Mouse (Mus musculus) limb, embryonic 11.5 days (tissue): Measurements from ENCODE around the gene Prorsd1. TPM values are rescaled to one million over a fixed set of nuclear protein-coding genes. Genes with fewer than 3 reads are reported as not detected.
"Not testable (repeated sequence)": the region's sequence is repeated elsewhere in the genome, so short reads cannot be mapped to it uniquely, and the experiment has no call there.

Experiments
- ATAC-seq: fragments of 200-750 bp; cut with Nextera tagmentation; 2 replicates; pipeline ENCODE4 v1.8.0; 2017; ENCODE audit warnings: low read depth; ENCODE audit not compliant: insufficient number of reproducible peaks, low FRiP score, low TSS enrichment
- DNase-seq: peaks from one replicate; pipeline ENCODE4 v3.0.0-alpha.2; 2015; ENCODE audit warnings: low spot score
- H3K27ac ChIP-seq: fragments of 300-500 bp; sonication (generic); replicated peaks from 2 replicates; pipeline ENCODE4 v1.5.1; 2014; ENCODE audit warnings: low read depth, mild to moderate bottlenecking, low read length
- H3K27me3 ChIP-seq: fragments of 300-500 bp; sonication (generic); 2 replicates; pipeline ENCODE4 v1.6.1; 2014; ENCODE audit warnings: mild to moderate bottlenecking, low read length, mixed read lengths; ENCODE audit not compliant: control insufficient read depth, insufficient read depth
- H3K36me3 ChIP-seq: fragments of 300-500 bp; sonication (generic); 2 replicates; pipeline ENCODE4 v1.6.1; 2014; ENCODE audit warnings: mild to moderate bottlenecking, low read length, moderate library complexity, mixed read lengths; ENCODE audit not compliant: control insufficient read depth, insufficient read depth
- H3K4me1 ChIP-seq: fragments of 300-500 bp; sonication (generic); 2 replicates; pipeline ENCODE4 v1.6.1; 2014; ENCODE audit warnings: low read length, mixed read lengths; ENCODE audit not compliant: control insufficient read depth, insufficient read depth
- H3K4me2 ChIP-seq: fragments of 300-500 bp; sonication (generic); 2 replicates; pipeline ENCODE4 v1.6.1; 2014; ENCODE audit warnings: low read depth, mild to moderate bottlenecking, moderate library complexity; ENCODE audit not compliant: severe bottlenecking
- H3K4me3 ChIP-seq: fragments of 300-500 bp; sonication (generic); 2 replicates; pipeline ENCODE4 v1.5.1; 2014; ENCODE audit warnings: low read depth, low read length
- H3K9ac ChIP-seq: fragments of 300-500 bp; sonication (generic); 2 replicates; pipeline ENCODE4 v1.6.1; 2014; ENCODE audit warnings: mild to moderate bottlenecking, low read length
- H3K9me3 ChIP-seq: fragments of 300-500 bp; sonication (generic); 2 replicates; pipeline ENCODE4 v1.6.1; 2016; ENCODE audit warnings: low read length; ENCODE audit not compliant: control insufficient read depth
- WGBS: fragments of 180-500 bp; shearing (Covaris S2); extraction: QIAGEN DNeasy Blood & Tissue Kit; methylation state at CpG from one replicate; pipeline ENCODE4 v1.1.7; 2014; 5-methylcytosine and 5-hydroxymethylcytosine counted together
- polyA plus RNA-seq: library from polyadenylated mRNA; unstranded; fragments of >200 nt; fragmentation: Nextera tagmentation; extraction: Ambion mirVana; gene quantifications from 2 replicates; pipeline ENCODE4 v1.2.1, GENCODE M21; 2014

The Prorsd1 gene
- polyA plus RNA-seq, 1 experiment from 2014 or later, result 27.0 TPM

DNA sequence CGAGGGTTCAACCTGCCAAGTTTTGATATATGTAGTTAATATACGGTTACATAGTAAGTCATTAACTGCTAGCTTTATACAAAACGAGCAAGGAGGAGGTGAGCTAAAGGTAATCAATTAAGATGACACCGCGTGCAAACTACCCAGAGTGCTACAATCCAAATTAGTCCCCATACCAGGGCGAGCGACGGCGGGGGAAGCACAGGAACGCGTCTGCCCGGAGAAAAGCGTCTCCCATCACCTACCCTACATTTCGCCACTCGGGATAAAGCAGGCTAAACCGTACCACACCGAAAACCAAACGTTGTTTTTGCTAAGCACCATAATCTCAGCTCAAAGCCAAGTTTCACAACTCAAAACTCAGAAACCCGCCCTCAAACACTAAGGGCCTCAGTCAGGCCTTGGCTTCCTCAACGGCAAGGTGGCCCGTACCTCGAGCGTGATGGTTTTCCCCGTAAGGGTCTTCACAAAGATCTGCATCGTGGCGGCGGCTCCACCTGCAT, 32.5 kb upstream of the Prorsd1 start:
- no peak for DNase-seq
- Histone ChIP-seq H3K4me1 (no peaks in the 10 kb centered on the region), H3K36me3 (peaks cover 6% of the 10 kb centered on the region), H3K27me3 (no peaks in the 10 kb centered on the region), H3K9ac (peak overlapping the region; percentile 95), H3K4me3 (peak overlapping the region; percentile 70), H3K27ac (peak overlapping the region; percentile 68; the same call in 1 of the 2 replicates), H3K9me3 (no peaks in the 10 kb centered on the region), H3K4me2 (peak overlapping the region; percentile 65)
- WGBS, result under 1% methylated on average over 27 of the region's 27 CpGs
- ATAC-seq, result 0 out of 2 replicates have a peak, but pooled peaks have one; percentile 9

DNA sequence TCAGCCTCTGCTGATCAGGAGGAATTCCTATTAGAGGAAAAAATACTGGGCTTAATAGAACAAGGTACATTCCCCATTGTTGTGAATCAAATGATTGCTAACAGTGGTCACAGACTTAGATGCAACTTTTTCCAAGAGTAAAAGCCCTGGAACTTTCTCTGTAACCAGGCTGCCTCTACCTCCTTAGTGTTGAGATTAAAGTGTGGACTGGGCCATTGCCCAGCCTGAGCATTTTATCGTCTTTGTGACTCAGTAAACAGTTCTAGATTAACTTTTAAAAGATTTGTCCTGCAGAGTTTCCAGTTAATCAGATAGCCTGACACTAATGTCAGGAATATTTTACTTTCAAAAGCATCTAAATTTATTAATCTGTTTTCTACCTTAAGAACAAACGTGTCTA, 31.9 kb upstream of the Prorsd1 start:
- Histone ChIP-seq H3K27ac (no peak overlapping the region; the same call in 1 of the 2 replicates), H3K27me3 (no peaks in the 10 kb centered on the region), H3K4me2 (peak overlapping the region; percentile 61), H3K36me3 (peaks cover 8% of the 10 kb centered on the region), H3K4me1 (no peaks in the 10 kb centered on the region), H3K4me3 (peak overlapping the region; percentile 70), H3K9me3 (no peaks in the 10 kb centered on the region), H3K9ac (peak overlapping the region; percentile 95)
- WGBS, result 21% methylated on average over 2 of the region's 2 CpGs
- ATAC-seq (no peak), DNase-seq (no peak)

DNA sequence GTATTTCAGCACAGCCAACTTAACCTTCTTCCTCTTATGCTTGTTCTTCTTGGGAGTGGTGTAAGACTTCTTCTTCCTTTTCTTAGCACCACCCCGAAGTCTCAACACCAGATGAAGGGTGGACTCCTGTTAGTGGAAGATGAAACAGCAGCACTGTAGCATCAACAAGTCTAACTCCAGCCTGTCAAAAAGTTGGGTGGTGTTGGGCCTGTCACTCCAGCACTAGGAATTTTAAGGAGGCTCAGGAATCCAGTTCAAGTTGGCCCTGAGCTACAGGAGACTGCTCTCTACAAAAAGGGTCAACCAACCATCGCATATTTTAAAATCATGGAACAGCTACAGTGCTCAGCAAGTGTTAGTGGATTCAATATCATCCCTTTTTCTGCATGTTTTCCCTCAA, 31.5 kb upstream of the Prorsd1 start:
- not testable (repeated sequence) for H3K36me3 ChIP-seq, H3K27ac ChIP-seq, H3K9ac ChIP-seq, DNase-seq, H3K27me3 ChIP-seq, H3K9me3 ChIP-seq, H3K4me1 ChIP-seq, ATAC-seq
- H3K4me3 ChIP-seq, result peak overlapping the region; percentile 70; the same call in 1 of the 2 replicates
- peak overlapping the region; percentile 61; the same call in 1 of the 2 replicates for H3K4me2 ChIP-seq
- 94% methylated on average over 2 of the region's 2 CpGs for WGBS

DNA sequence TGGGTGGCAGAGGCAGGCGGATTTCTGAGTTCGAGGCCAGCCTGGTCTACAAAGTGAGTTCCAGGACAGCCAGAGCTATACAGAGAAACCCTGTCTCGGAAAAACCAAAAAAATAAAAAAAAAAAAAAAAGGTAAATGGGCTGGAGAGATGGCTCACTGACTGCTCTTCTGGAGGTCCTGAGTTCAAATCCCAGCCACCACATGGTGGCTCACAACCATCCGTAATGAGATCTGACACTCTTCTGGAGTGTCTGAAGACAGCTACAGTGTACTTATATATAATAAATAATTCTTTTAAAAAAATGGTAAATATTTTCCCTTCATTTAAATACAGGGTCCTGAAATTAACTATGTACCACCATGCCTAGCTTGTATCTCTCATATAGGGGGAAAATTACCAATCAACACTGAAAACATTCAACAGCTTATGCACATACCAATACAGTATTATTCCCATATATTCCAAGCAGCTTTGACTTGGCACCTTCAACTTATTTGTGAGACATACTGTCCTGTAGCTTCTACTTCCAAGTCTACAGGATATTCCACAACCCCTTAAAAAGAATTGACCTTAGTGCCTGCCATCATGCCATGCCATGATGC, 30.4 kb upstream of the Prorsd1 start:
- not testable (repeated sequence) for DNase-seq, H3K4me3 ChIP-seq, H3K4me1 ChIP-seq, ATAC-seq, H3K27me3 ChIP-seq, H3K4me2 ChIP-seq, H3K27ac ChIP-seq, H3K9me3 ChIP-seq, H3K9ac ChIP-seq, H3K36me3 ChIP-seq
- WGBS, result 92% methylated on average over 4 of the region's 4 CpGs

DNA sequence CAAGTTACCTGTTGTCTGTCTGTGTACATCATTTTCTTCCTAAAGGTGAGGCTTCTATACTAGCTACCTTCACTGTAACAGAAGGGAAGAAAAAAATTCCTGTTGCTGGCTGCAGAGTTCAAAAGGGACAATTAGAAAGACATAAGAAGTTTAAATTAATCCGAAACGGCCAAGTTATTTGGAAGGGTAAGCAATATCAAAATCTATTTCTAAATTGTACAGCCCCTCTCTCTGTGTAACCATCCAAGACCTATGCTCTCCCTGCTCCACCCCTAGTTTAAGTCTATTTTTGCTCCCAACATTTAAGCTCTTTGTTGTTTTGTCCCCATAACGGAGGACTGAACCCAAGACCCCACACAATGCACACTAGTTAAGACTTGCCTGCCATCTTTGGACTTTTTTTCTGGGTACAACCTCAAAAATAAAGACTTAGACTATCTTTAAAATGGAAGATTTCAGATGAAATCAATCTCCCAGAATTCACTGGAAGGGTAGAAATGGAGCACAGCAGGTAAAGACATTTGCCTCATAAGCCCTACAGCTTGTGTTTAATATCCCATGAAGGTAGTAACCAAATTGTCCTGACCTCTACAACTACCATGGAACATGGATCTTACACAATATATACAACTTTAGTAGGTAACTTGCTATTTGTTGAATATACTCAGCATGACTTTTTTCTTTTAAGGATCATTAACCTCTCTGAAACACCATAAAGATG, 29.6 kb upstream of the Prorsd1 start:
- no peak overlapping the region for H3K4me3 ChIP-seq
- H3K4me1 ChIP-seq, result no peaks in the 10 kb centered on the region
- H3K27ac ChIP-seq, result no peak overlapping the region
- 96% methylated on average over 3 of the region's 3 CpGs for WGBS
- H3K9me3 ChIP-seq, result no peaks in the 10 kb centered on the region
- H3K9ac ChIP-seq, result no peak overlapping the region
- H3K36me3 ChIP-seq, result peaks cover 8% of the 10 kb centered on the region
- ATAC-seq, result no peak
- no peak for DNase-seq
- H3K4me2 ChIP-seq, result no peak overlapping the region
- no peaks in the 10 kb centered on the region for H3K27me3 ChIP-seq

DNA sequence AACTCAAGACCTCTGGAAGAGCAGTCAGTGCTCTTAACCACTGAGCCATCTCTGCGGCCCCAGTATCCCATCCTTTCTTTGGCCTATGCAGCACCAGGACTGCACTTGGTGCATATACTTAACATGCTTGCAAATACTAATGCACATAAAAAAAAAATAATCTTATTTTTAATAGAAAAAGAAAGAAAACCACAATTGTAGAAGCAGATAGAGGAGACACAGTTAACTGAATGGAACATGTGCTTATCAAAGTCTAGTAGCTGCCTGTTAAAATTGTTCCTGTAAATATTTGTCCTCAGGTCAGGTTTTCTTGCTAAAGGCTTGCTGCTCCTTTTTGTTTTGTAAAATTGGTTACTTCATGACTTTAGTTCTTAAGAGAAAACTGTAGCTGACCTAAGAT, 23.4 kb upstream of the Prorsd1 start:
- 94% methylated on average over 1 of the region's 1 CpGs for WGBS

DNA sequence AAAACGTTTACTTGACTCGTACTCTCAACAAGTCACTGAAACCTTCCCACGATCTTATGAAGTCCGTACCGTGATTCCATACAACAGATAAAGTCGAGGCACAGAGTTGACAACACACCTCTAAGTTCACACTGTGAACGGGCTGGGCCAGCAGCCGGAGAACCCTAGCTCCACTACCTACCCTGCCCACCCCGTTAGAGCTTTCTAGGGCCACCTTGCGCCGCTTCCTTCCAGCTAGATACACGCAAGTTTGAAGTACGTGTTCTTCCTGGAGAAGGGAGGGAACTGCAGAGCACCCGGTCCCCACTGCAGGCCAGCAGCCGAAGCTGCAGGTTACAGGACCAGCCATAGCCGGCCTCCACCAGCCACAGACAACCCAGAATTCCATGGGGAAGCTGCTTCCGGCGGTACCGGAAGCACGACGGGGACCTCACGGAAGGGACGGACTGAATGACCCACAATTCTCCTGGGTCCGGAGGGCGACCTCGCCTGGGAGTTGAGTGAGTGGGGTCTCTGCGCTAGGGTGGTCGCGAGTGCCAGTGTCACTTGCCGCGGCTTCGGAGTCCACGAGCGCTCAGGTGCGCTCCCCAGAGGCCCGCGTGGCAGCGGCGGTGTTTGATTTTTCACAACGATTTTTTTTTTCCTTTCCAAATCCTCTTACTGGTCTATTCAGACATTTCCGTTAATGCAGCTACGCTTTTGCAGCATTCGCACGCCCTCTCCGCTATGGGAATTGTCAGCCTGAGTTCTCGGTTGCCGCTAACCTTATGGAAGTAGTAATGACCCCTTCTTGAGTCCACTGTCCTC, 11.4 kb upstream of the Prorsd1 start, which contains the start of gene Mtif2:
Gene Mtif2, plus strand, starts transcription at position 421 of the 807 bp plus-strand sequence.
- H3K9me3 ChIP-seq, result no peaks in the 10 kb centered on the region

More for the DNA sequence above, 23.4 kb upstream of the Prorsd1 start:
- no peaks in the 10 kb centered on the region for H3K9me3 ChIP-seq
- H3K4me2 ChIP-seq, result no peak overlapping the region
- H3K4me3 ChIP-seq, result no peak overlapping the region
- no peaks in the 10 kb centered on the region for H3K4me1 ChIP-seq
- ATAC-seq (no peak), DNase-seq (no peak)
- no peaks in the 10 kb centered on the region for H3K27me3 ChIP-seq
- no peak overlapping the region for H3K27ac ChIP-seq
- H3K36me3 ChIP-seq, result peaks cover 11% of the 10 kb centered on the region
- H3K9ac ChIP-seq, result no peak overlapping the region

DNA sequence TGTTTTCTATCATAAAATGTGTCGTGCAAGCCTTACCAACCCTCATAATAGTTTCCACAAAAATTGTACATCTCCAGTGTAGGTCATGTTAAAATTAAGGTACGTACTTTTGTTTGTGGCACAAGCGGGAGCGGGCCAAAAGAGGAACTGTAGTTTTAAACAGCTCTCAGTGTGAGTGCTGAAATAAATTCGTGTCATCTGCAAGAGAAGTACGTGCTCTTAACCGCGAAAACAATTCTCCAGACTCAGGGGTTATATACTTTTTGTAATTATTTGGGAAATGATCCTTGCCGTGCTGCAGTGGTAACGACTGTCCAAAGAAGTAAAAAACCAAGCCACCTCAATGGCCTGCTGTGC, 530 bp downstream of the Prorsd1 start:
- H3K27ac ChIP-seq, result peak overlapping the region; percentile 56; the same call in 1 of the 2 replicates
- ATAC-seq (no peak), DNase-seq (no peak)
- peak overlapping the region; percentile 41 for H3K4me2 ChIP-seq
- no peaks in the 10 kb centered on the region for H3K4me1 ChIP-seq
- H3K4me3 ChIP-seq, result peak overlapping the region; percentile 56
- H3K9me3 ChIP-seq, result no peaks in the 10 kb centered on the region; the same call in 1 of the 2 replicates
- 28% methylated on average over 10 of the region's 10 CpGs for WGBS
- H3K36me3 ChIP-seq, result peaks cover 5% of the 10 kb centered on the region; the same call in 1 of the 2 replicates
- H3K9ac ChIP-seq, result peak overlapping the region; percentile 65; the same call in 1 of the 2 replicates
- no peaks in the 10 kb centered on the region for H3K27me3 ChIP-seq

More for the DNA sequence above, 11.4 kb upstream of the Prorsd1 start, which contains the start of gene Mtif2:
- Histone ChIP-seq H3K27ac (peak within 1 kb of the TSS; percentile 59), H3K4me3 (peak within 1 kb of the TSS; percentile 67), H3K27me3 (no peaks in the 10 kb centered on the region), H3K4me2 (peak within 1 kb of the TSS; percentile 64), H3K9ac (peak within 1 kb of the TSS; percentile 89), H3K4me1 (0 out of 2 replicates have a peak, but pooled peaks cover 2% of the 10 kb centered on the region), H3K36me3 (no peaks in the 10 kb centered on the region; the same call in 1 of the 2 replicates)
- ATAC-seq, result peak; percentile 95
- 3% methylated on average over 47 of the region's 47 CpGs for WGBS
- peak; percentile 87 for DNase-seq
